ENCODE assay signal across 11 mouse cellular contexts in genomic region chr17:55813642-55814041, GRCm38 (mm10).
DNase-seq lines count a peak whose midpoint lies in the region; ATAC-seq and TF ChIP-seq lines count a peak whose summit lies in the region.
"Had no signal": no experiment of that assay in that cellular context is flagged by ENCODE, and none has a peak within 500 bp of the region (broad histone marks: within the 10 kb centered on the region; RNA-seq: fewer than 3 reads in every experiment).

No protein-coding gene starts in this region.

- H3K4me3 ChIP-seq in kidney, adult 2 months (ENCODE audit: insufficient read depth, low read depth, low read length): no peak overlapping the region
- H3K4me3 ChIP-seq: hindbrain, embryonic 15.5 days; limb, embryonic 13.5 days had no signal

- TF ChIP-seq CTCF in kidney, adult 2 months (conservative IDR thresholded peaks at IDR 0.05; ENCODE audit: insufficient read depth, insufficient read length, low read depth, low read length): 0 out of 2 replicates have a peak, but pooled peaks have one; percentile 18

- ATAC-seq in inflammation-experienced regulatory T-cells, adult 6 months: peak; percentile 70

- H3K27me3 ChIP-seq in kidney, adult 2 months (replicated peaks; ENCODE audit: control insufficient read depth, insufficient read depth, low read length): no peaks in the 10 kb centered on the region
- H3K27me3 ChIP-seq: hindbrain, embryonic 15.5 days; limb, embryonic 13.5 days had no signal

- H3K27ac ChIP-seq in kidney, adult 2 months (ENCODE audit: insufficient read depth, low read depth, low read length): no peak overlapping the region
- H3K27ac ChIP-seq: hindbrain, embryonic 15.5 days; limb, embryonic 13.5 days had no signal

- no peak for TF ChIP-seq POLR2A in kidney, adult 2 months (IDR thresholded peaks at IDR 0.05; ENCODE audit: low read depth, low read length)

- no peaks in the 10 kb centered on the region for H3K4me1 ChIP-seq in kidney, adult 2 months (ENCODE audit: control insufficient read depth, insufficient read depth, low read length)
- H3K4me1 ChIP-seq: hindbrain, embryonic 15.5 days; limb, embryonic 13.5 days had no signal

- DNase-seq in kidney, adult 2 months: peak; percentile 3
- no peak for DNase-seq in kidney, adult 8-10 months
- DNase-seq in A20 (ENCODE audit: low read depth, low spot score): peak; percentile 19
- DNase-seq in Muller cell, postnatal 12 days (ENCODE audit: inconsistent ontology term): peak; percentile 4
- DNase-seq in adrenal gland, adult 8-10 months: no peak
- no peak for DNase-seq in urinary bladder, postnatal 36 days (ENCODE audit: low spot score in 2 of 2)
- DNase-seq in cerebellum, postnatal 4 days (ENCODE audit: low spot score in 2 of 2): no peak
- DNase-seq: gastrocnemius, postnatal 25 days had no signal

- H3K36me3 ChIP-seq in kidney, adult 2 months (ENCODE audit: control insufficient read depth, insufficient read depth, low read length): no peaks in the 10 kb centered on the region
- H3K36me3 ChIP-seq: hindbrain, embryonic 15.5 days; limb, embryonic 13.5 days had no signal

Comparison
In these comparisons a context has a peak if more than half of its experiments do, and no peak if none do; other contexts are left out.
1. DNase-seq: peak in kidney, adult 2 months (single experiment), A20 (single experiment) and Muller cell, postnatal 12 days (single experiment); none in kidney, adult 8-10 months (0 of 2), adrenal gland, adult 8-10 months (single experiment), urinary bladder, postnatal 36 days (0 of 2) and cerebellum, postnatal 4 days (0 of 2).